ENCODE assay signal across 9 mouse cellular contexts in genomic region chr2:103817145-103817895, GRCm38 (mm10). TPM values are rescaled to one million over a fixed set of nuclear protein-coding genes. Genes with fewer than 3 reads are reported as not detected.
DNase-seq lines count a peak whose midpoint lies in the region; ATAC-seq lines count a peak whose summit lies in the region.
"Had no signal": no experiment of that assay in that cellular context is flagged by ENCODE, and none has a peak within 500 bp of the region (broad histone marks: within the 10 kb centered on the region; RNA-seq: fewer than 3 reads in every experiment).

No protein-coding gene starts in this region.

- H3K4me2 ChIP-seq in midbrain, embryonic 13.5 days (replicated peaks), result peak overlapping the region; percentile 13; the same call in 1 of the 2 replicates
- H3K4me2 ChIP-seq in limb, embryonic 11.5 days (ENCODE audit: low read depth, severe bottlenecking), result peak overlapping the region; percentile 7; the same call in 1 of the 2 replicates
- peak overlapping the region; percentile 32 for H3K4me2 ChIP-seq in stomach, embryonic 14.5 days (replicated peaks; ENCODE audit: low read depth, low read length)

- WGBS in midbrain, embryonic 13.5 days, result 40% methylated on average over 6 of the region's 6 CpGs
- 48% methylated on average over 6 of the region's 6 CpGs for WGBS in midbrain, embryonic 10.5 days
- 35% methylated on average over 6 of the region's 6 CpGs for WGBS in embryonic facial prominence, embryonic 10.5 days
- WGBS in limb, embryonic 11.5 days, result 35% methylated on average over 6 of the region's 6 CpGs
- 32% methylated on average over 6 of the region's 6 CpGs for WGBS in stomach, embryonic 14.5 days

- H3K27me3 ChIP-seq in midbrain, embryonic 13.5 days, result no peaks in the 10 kb centered on the region
- H3K27me3 ChIP-seq in midbrain, embryonic 10.5 days (ENCODE audit: low read depth, poor library complexity, severe bottlenecking), result no peaks in the 10 kb centered on the region
- no peaks in the 10 kb centered on the region for H3K27me3 ChIP-seq in embryonic facial prominence, embryonic 10.5 days (replicated peaks; ENCODE audit: low read depth, poor library complexity, severe bottlenecking)
- H3K27me3 ChIP-seq in limb, embryonic 11.5 days (ENCODE audit: control insufficient read depth, insufficient read depth, low read length), result no peaks in the 10 kb centered on the region
- H3K27me3 ChIP-seq in stomach, embryonic 14.5 days (ENCODE audit: control insufficient read depth, insufficient read depth, low read length), result no peaks in the 10 kb centered on the region
- H3K27me3 ChIP-seq: megakaryocyte, embryonic 14.5 days had no signal

- no peak overlapping the region for H3K9ac ChIP-seq in midbrain, embryonic 13.5 days (replicated peaks)
- no peak overlapping the region for H3K9ac ChIP-seq in limb, embryonic 11.5 days (ENCODE audit: low read length)
- no peak overlapping the region for H3K9ac ChIP-seq in stomach, embryonic 14.5 days (replicated peaks; ENCODE audit: low read depth, low read length)

- H3K4me3 ChIP-seq in midbrain, embryonic 13.5 days (replicated peaks), result no peak overlapping the region
- no peak overlapping the region for H3K4me3 ChIP-seq in midbrain, embryonic 10.5 days
- H3K4me3 ChIP-seq in embryonic facial prominence, embryonic 10.5 days, result peak overlapping the region; percentile 35
- no peak overlapping the region for H3K4me3 ChIP-seq in limb, embryonic 11.5 days (ENCODE audit: low read depth, low read length)
- H3K4me3 ChIP-seq in stomach, embryonic 14.5 days (ENCODE audit: low read depth, low read length), result no peak overlapping the region
- H3K4me3 ChIP-seq: megakaryocyte, embryonic 14.5 days had no signal

- 0 out of 2 replicates have a peak, but pooled peaks have one; percentile 37 for ATAC-seq in midbrain, embryonic 13.5 days
- ATAC-seq in limb, embryonic 11.5 days (ENCODE audit: insufficient number of reproducible peaks, low FRiP score, low TSS enrichment, low read depth), result peak; percentile 81
- peak; percentile 76; the same call in 1 of the 2 replicates for ATAC-seq in stomach, embryonic 14.5 days (ENCODE audit: insufficient number of reproducible peaks, insufficient read depth, low FRiP score, low read depth)

- H3K27ac ChIP-seq in midbrain, embryonic 13.5 days, result no peak overlapping the region
- H3K27ac ChIP-seq in midbrain, embryonic 10.5 days (replicated peaks), result no peak overlapping the region
- H3K27ac ChIP-seq in embryonic facial prominence, embryonic 10.5 days (replicated peaks), result peak overlapping the region; percentile 48
- no peak overlapping the region for H3K27ac ChIP-seq in limb, embryonic 11.5 days (replicated peaks; ENCODE audit: low read depth, low read length)
- no peak overlapping the region for H3K27ac ChIP-seq in stomach, embryonic 14.5 days (ENCODE audit: low read length)

- H3K36me3 ChIP-seq in midbrain, embryonic 13.5 days, result no peaks in the 10 kb centered on the region
- H3K36me3 ChIP-seq in midbrain, embryonic 10.5 days, result no peaks in the 10 kb centered on the region
- H3K36me3 ChIP-seq in embryonic facial prominence, embryonic 10.5 days (replicated peaks), result no peaks in the 10 kb centered on the region
- H3K36me3 ChIP-seq in limb, embryonic 11.5 days (ENCODE audit: control insufficient read depth, insufficient read depth, low read length), result no peaks in the 10 kb centered on the region
- H3K36me3 ChIP-seq in stomach, embryonic 14.5 days (ENCODE audit: control insufficient read depth, insufficient read depth, low read length), result no peaks in the 10 kb centered on the region

- no peak for DNase-seq in midbrain, embryonic 10.5 days (ENCODE audit: low spot score)
- DNase-seq in embryonic facial prominence, embryonic 10.5 days (ENCODE audit: low spot score), result peak; percentile 68
- peak; percentile 50 for DNase-seq in limb, embryonic 11.5 days (ENCODE audit: low spot score)
- DNase-seq in cerebellum, adult 9-10 months, result no peak
- no peak for DNase-seq in spleen, postnatal 4 days (ENCODE audit: low spot score in 2 of 2)
- DNase-seq in T-cell, adult 2 months (ENCODE audit: low spot score), result no peak

- H3K4me1 ChIP-seq in midbrain, embryonic 13.5 days (replicated peaks), result no peaks in the 10 kb centered on the region
- 0 out of 2 replicates have a peak, but pooled peaks cover 3% of the 10 kb centered on the region for H3K4me1 ChIP-seq in midbrain, embryonic 10.5 days
- H3K4me1 ChIP-seq in embryonic facial prominence, embryonic 10.5 days, result peaks cover 7% of the 10 kb centered on the region
- H3K4me1 ChIP-seq in limb, embryonic 11.5 days (ENCODE audit: control insufficient read depth, insufficient read depth, low read length), result no peaks in the 10 kb centered on the region
- no peaks in the 10 kb centered on the region for H3K4me1 ChIP-seq in stomach, embryonic 14.5 days (ENCODE audit: control insufficient read depth, insufficient read depth, low read length)

- H3K9me3 ChIP-seq in midbrain, embryonic 13.5 days, result no peaks in the 10 kb centered on the region
- H3K9me3 ChIP-seq in midbrain, embryonic 10.5 days (replicated peaks), result no peaks in the 10 kb centered on the region
- no peaks in the 10 kb centered on the region for H3K9me3 ChIP-seq in embryonic facial prominence, embryonic 10.5 days
- no peaks in the 10 kb centered on the region for H3K9me3 ChIP-seq in limb, embryonic 11.5 days (ENCODE audit: control insufficient read depth, low read length)
- no peaks in the 10 kb centered on the region for H3K9me3 ChIP-seq in stomach, embryonic 14.5 days (ENCODE audit: control insufficient read depth, low read depth, low read length)

RNA-seq across cellular contexts. Expression of gene Caprin1, which starts 19.9 kb away (rescaled TPM):
- 452 and 486 TPM in 2 replicates for polyA plus RNA-seq in midbrain, embryonic 13.5 days (2015; fragmentation: Nextera tagmentation; extraction: Ambion mirVana)
- polyA plus RNA-seq in midbrain, embryonic 10.5 days (2016; fragmentation: Nextera tagmentation; extraction: Ambion mirVana), result 508 and 536 TPM in 2 replicates
- polyA plus RNA-seq in embryonic facial prominence, embryonic 10.5 days (2016; fragmentation: Nextera tagmentation; extraction: Ambion mirVana), result 533 and 550 TPM in 2 replicates
- 602 and 629 TPM in 2 replicates for polyA plus RNA-seq in limb, embryonic 11.5 days (2014; fragmentation: Nextera tagmentation; extraction: Ambion mirVana)
- polyA plus RNA-seq in stomach, embryonic 14.5 days (2014; fragmentation: Nextera tagmentation; extraction: Ambion mirVana), result 355 and 358 TPM in 2 replicates

RNA-seq across cellular contexts. Expression of gene Nat10, which starts 56.2 kb away (rescaled TPM):
- polyA plus RNA-seq in midbrain, embryonic 13.5 days (2015; fragmentation: Nextera tagmentation; extraction: Ambion mirVana), result 19.0 and 20.3 TPM in 2 replicates
- polyA plus RNA-seq in midbrain, embryonic 10.5 days (2016; fragmentation: Nextera tagmentation; extraction: Ambion mirVana), result 31.2 and 33.6 TPM in 2 replicates
- polyA plus RNA-seq in embryonic facial prominence, embryonic 10.5 days (2016; fragmentation: Nextera tagmentation; extraction: Ambion mirVana), result 31.5 and 35.4 TPM in 2 replicates
- 29.4 and 31.1 TPM in 2 replicates for polyA plus RNA-seq in limb, embryonic 11.5 days (2014; fragmentation: Nextera tagmentation; extraction: Ambion mirVana)
- 26.7 and 27.4 TPM in 2 replicates for polyA plus RNA-seq in stomach, embryonic 14.5 days (2014; fragmentation: Nextera tagmentation; extraction: Ambion mirVana)

Comparison
In these comparisons a context has a peak if more than half of its experiments do, and no peak if none do; other contexts are left out.
1. DNase-seq: peak in embryonic facial prominence, embryonic 10.5 days (single experiment) and limb, embryonic 11.5 days (single experiment); none in midbrain, embryonic 10.5 days (single experiment), cerebellum, adult 9-10 months (single experiment), spleen, postnatal 4 days (0 of 2) and T-cell, adult 2 months (single experiment).
2. Peak in every context shown above with its lines, with median percentiles within 50 percentile points of each other: ATAC-seq and H3K4me2 ChIP-seq.